19 mouse cellular contexts compared by ENCODE assay signal in the genomic region with DNA sequence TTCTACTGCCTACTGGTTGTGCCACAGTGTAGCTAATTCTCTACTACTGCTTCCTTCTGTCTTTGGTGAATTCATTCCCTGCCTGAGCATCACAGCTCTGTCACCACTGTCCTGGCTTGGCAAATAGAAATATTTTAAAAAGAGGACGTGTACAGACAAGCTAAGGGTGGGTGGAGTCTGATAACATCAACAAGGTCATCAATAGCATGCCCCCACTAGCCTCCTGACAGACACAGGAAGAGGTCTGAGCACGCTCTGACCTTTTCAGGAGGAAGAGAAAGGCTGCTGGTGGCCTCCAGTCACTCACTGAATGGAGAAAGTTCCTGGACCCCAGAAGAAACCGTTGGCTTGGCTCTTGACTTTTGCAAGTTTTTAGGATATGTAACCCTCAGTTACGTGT. TPM values are rescaled to one million over a fixed set of nuclear protein-coding genes. Genes with fewer than 3 reads are reported as not detected.
DNase-seq lines count a peak whose midpoint lies in the region; ATAC-seq lines count a peak whose summit lies in the region.
"Had no signal": no experiment of that assay in that cellular context is flagged by ENCODE, and none has a peak within 500 bp of the region (broad histone marks: within the 10 kb centered on the region; RNA-seq: fewer than 3 reads in every experiment).

No protein-coding gene starts in this region.

- WGBS in liver, embryonic 12.5 days (ENCODE audit: insufficient replicate concordance) = 32% methylated on average over 4 of the region's 4 CpGs

- peak; percentile 12 for DNase-seq in embryo, embryonic 10.5 days (ENCODE audit: low spot score)
- DNase-seq in embryo, embryonic 9.5 days (ENCODE audit: extremely low spot score) = no peak
- DNase-seq in urinary bladder, adult 18-20 months (ENCODE audit: low spot score in 2 of 2) = peak; percentile 15 to 16
- DNase-seq in urinary bladder, postnatal 10 days (ENCODE audit: low spot score) = no peak
- DNase-seq in cerebellum, adult 18-20 months = no peak
- no peak for DNase-seq in lung, postnatal 4 days
- no peak for DNase-seq in layer of hippocampus, postnatal 14 days (ENCODE audit: low spot score in 2 of 2)
- DNase-seq: adrenal gland, adult 2 months; cerebellum, postnatal 14 days; heart, postnatal 4 days; kidney, adult 2 months; kidney, postnatal 25 days; lung, postnatal 36 days; thymus, postnatal 4 days had no signal

- H3K9me3 ChIP-seq in liver, embryonic 12.5 days (replicated peaks) = no peaks in the 10 kb centered on the region
- H3K9me3 ChIP-seq: limb, embryonic 15.5 days; midbrain, embryonic 15.5 days had no signal

- peaks cover 16% of the 10 kb centered on the region for H3K36me3 ChIP-seq in liver, embryonic 12.5 days
- H3K36me3 ChIP-seq: limb, embryonic 15.5 days; midbrain, embryonic 15.5 days had no signal

- no peaks in the 10 kb centered on the region for H3K27me3 ChIP-seq in liver, embryonic 12.5 days (replicated peaks)
- H3K27me3 ChIP-seq: CH12.LX; limb, embryonic 15.5 days; midbrain, embryonic 15.5 days had no signal

- H3K4me2 ChIP-seq in liver, embryonic 12.5 days = peak overlapping the region; percentile 74
- H3K4me2 ChIP-seq: limb, embryonic 15.5 days; midbrain, embryonic 15.5 days had no signal

- peak overlapping the region; percentile 90 for H3K9ac ChIP-seq in liver, embryonic 12.5 days
- H3K9ac ChIP-seq: limb, embryonic 15.5 days; midbrain, embryonic 15.5 days had no signal

- H3K4me1 ChIP-seq in liver, embryonic 12.5 days = peaks cover 71% of the 10 kb centered on the region
- H3K4me1 ChIP-seq: limb, embryonic 15.5 days; midbrain, embryonic 15.5 days had no signal

- ATAC-seq in liver, embryonic 12.5 days = no peak
- ATAC-seq: midbrain, embryonic 15.5 days had no signal

- H3K4me3 ChIP-seq in liver, embryonic 12.5 days = peak overlapping the region; percentile 72
- H3K4me3 ChIP-seq: limb, embryonic 15.5 days; midbrain, embryonic 15.5 days had no signal

- H3K27ac ChIP-seq in liver, embryonic 12.5 days = peak overlapping the region; percentile 100
- H3K27ac ChIP-seq: limb, embryonic 15.5 days; midbrain, embryonic 15.5 days had no signal

RNA-seq across cellular contexts. Expression of a gene that starts 18.5 kb away (rescaled TPM):
- polyA plus RNA-seq in liver, embryonic 12.5 days (2016; fragmentation: Nextera tagmentation; extraction: Ambion mirVana) = 29.7 and 33.1 TPM in 2 replicates
- under 1 TPM; 0.28 to 0.98 TPM for total RNA-seq in layer of hippocampus, postnatal 14 days (2021)

RNA-seq across cellular contexts. Expression of a gene that starts 18.6 kb away (rescaled TPM):
- 69.8 and 74.1 TPM in 2 replicates for polyA plus RNA-seq in liver, embryonic 12.5 days (2016; fragmentation: Nextera tagmentation; extraction: Ambion mirVana)
- 10 to 100 TPM; 20.5 to 27.4 TPM for total RNA-seq in layer of hippocampus, postnatal 14 days (2021)

RNA-seq across cellular contexts. Expression of a gene that starts 56.2 kb away (rescaled TPM):
- polyA plus RNA-seq in liver, embryonic 12.5 days (2016; fragmentation: Nextera tagmentation; extraction: Ambion mirVana) = 2,820 and 2,901 TPM in 2 replicates
- 10 to 100 TPM; 62.7 to 63.9 TPM for total RNA-seq in layer of hippocampus, postnatal 14 days (2021)
- total RNA-seq: CH12.LX had no signal

RNA-seq across cellular contexts. Expression of a gene that starts 56.3 kb away (rescaled TPM):
- polyA plus RNA-seq in liver, embryonic 12.5 days (2016; fragmentation: Nextera tagmentation; extraction: Ambion mirVana) = 4.9 and 5.2 TPM in 2 replicates
- 1 to 10 TPM; 5.6 to 6.0 TPM for total RNA-seq in layer of hippocampus, postnatal 14 days (2021)
- total RNA-seq: CH12.LX had no signal
- polyA plus RNA-seq: adrenal gland, adult 2 months; embryonic facial prominence, embryonic 11.5 days; kidney, adult 2 months; midbrain, embryonic 15.5 days had no signal

Comparison
In these comparisons a context has a peak if more than half of its experiments do, and no peak if none do; other contexts are left out.
1. DNase-seq: peak in embryo, embryonic 10.5 days (single experiment) and urinary bladder, adult 18-20 months (2 of 2); none in embryo, embryonic 9.5 days (single experiment), urinary bladder, postnatal 10 days (single experiment), cerebellum, adult 18-20 months (0 of 2), lung, postnatal 4 days (0 of 2) and layer of hippocampus, postnatal 14 days (0 of 2).